Mouse (Mus musculus) liver, embryonic 13.5 days (tissue): Measurements from ENCODE around the gene Snrpf. TPM values are rescaled to one million over a fixed set of nuclear protein-coding genes. Genes with fewer than 3 reads are reported as not detected.

Experiments used
- polyA plus RNA-seq: library from polyadenylated mRNA; unstranded; fragments of >200 nt; fragmentation: Nextera tagmentation; extraction: Ambion mirVana; gene quantifications from 2 replicates; pipeline ENCODE4 v1.2.1, GENCODE M21; 2015

Snrpf gene
- polyA plus RNA-seq, 1 experiment from 2014 or later = 95.6 TPM

Other genes starting within 250 kb of the Snrpf start
- gene Lta4h, start 136.3 kb downstream of the Snrpf start, polyA plus RNA-seq = 82.8 and 94.8 TPM in 2 replicates
- gene Hal, start 100.9 kb downstream of the Snrpf start, polyA plus RNA-seq = 2.2 and 2.6 TPM in 2 replicates
- gene Amdhd1, start 49.7 kb downstream of the Snrpf start, polyA plus RNA-seq = 8.3 and 9.7 TPM in 2 replicates
- 0.14 and 0.20 TPM in 2 replicates for gene Ccdc38, start 49.1 kb downstream of the Snrpf start, polyA plus RNA-seq
- gene Ntn4, start 51.0 kb upstream of the Snrpf start, polyA plus RNA-seq = 0.13 and 0.20 TPM in 2 replicates
- gene Usp44, start 241.8 kb upstream of the Snrpf start, polyA plus RNA-seq = 2.4 and 2.7 TPM in 2 replicates